Mouse (Mus musculus) heart, adult 10 weeks (tissue): Measurements from ENCODE around the gene Arhgdib. TPM values are rescaled to one million over a fixed set of nuclear protein-coding genes. Genes with fewer than 3 reads are reported as not detected.

Experiments used
- polyA plus RNA-seq: library from polyadenylated mRNA; stranded (reverse); fragments of 350-450 nt; fragmentation: Illumina TruSeq; extraction: RNeasy Lipid Tissue Mini Kit (QIAGEN cat#74804); gene quantifications from one replicate; pipeline ENCODE4 v1.2.3, GENCODE M21; 2014; ENCODE audit warnings: low read depth, low replicate concordance

Arhgdib gene
- polyA plus RNA-seq = 37.2 TPM

DNA sequence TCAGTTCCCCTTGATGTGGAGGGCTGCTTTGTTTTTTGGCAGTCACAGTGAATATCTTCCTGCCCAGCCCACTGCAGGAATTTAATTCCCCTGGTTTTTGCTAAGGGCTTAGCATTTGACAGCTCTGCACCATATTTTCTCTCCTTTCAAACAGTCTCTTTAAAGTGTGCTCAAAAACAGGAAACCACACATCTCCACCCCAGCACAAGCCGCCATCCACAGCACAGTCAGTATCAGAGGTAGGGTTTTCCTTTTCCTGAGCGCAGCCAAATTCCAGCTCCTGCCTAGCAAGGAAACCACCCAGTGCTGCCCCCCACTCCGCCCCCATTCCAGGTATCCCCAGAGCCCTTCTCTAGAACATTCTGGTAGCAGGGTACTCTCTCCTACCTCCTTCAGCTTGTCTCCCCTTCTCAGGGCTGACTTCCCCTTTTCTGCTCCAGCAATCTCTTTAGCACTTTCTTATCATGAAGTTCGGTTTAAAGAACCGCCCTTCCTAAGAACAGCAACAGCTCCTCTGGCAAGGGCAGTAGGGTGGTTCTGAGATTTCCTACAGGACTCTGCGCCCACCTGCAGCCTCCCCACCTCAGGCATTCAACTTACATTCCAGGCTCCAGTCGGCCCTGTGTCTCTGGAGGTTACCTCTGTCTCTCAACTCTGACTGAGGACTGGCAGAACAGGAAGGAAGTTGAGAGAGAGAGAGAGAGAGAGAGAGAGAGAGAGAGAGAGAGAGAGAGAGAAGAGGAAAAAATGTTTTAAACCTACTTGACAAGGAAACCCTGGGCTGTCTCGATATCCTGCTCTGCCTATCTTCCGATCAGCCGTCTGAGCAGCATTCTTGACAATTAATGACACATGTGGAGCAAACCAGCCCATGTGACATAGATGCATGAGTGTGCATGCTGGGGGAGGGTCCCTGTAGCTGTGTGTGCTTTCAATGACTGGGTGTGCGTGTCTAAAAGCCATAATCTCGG lies at the start of gene Arhgdib:
Arhgdib (minus strand) TSS at position 849 of the 971 bp plus-strand sequence.

DNA sequence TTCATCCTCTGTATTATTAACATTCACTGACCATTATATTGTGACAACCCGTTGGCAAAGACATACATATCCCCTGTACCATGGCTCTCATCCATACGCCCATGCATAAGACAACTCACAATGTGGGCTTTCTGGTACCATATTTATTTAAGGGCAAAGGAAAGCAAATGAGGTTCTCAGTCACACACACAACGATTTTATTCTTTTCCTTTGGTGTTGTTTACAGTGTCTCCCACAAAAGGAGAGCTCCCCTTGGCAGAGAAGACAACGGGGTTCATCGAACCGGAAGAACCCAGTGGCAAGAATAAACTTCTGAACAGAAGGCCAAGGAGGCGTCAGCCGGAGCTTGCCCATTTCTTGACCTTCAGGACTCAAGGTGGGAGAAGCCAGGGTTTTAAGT lies 18.2 kb downstream of the Arhgdib start, which contains the start of gene Pde6h:
Pde6h (plus strand) TSS at position 301 of the 400 bp plus-strand sequence.

DNA sequence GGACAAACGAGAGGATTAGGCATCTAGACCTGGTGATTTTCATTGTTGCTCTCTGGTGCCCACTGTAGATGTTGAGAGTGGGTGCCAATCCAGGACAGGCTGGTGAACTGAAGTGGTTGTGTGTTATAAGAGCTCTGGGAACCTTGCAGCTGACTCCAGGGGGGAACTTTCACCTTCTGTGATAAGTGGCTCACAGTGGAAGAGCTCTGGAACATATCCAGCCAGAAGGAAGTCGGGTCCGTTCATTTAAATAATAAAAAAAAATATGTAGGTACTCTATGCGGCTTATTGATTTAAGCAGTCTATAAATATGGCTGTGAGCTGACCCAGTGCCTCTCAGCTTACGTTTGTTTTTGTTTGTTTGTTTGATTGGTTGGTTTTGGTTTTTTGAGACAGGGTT lies 19.6 kb downstream of the Arhgdib start, which contains the start of gene Erp27:
Erp27 (minus strand) TSS at position 101 of the 400 bp plus-strand sequence.

DNA sequence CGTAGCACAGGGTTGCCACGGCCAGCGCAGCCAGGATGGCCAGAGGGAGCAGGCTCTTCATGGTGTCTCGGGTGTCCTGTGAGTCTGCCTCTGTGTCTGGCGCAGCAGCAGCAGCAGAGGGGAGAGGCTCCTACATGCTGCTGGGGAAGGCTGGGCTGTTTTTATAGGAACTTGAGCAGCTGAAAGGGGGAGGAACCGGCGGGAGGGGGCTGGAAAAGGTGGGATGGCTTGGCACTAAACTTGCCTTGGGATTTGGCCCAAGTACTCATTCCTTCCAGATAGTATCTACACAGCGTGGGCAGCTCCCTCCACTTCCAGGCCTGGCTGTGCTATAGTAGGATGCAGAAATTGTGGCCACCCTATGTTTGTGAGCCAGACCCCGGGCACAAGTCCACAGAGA lies 66.0 kb downstream of the Arhgdib start, which contains the start of gene Mgp:
Mgp (minus strand) TSS at position 154 of the 400 bp plus-strand sequence.

Other genes with a start within 250 kb of the Arhgdib start
- gene Gucy2c, start 160.1 kb downstream of the Arhgdib start, polyA plus RNA-seq = not detected
- not detected for gene Hist4h4, start 137.5 kb downstream of the Arhgdib start, polyA plus RNA-seq
- gene H2afj, start 133.7 kb downstream of the Arhgdib start, polyA plus RNA-seq = 15.6 TPM
- gene BC049715, start 114.3 kb downstream of the Arhgdib start, polyA plus RNA-seq = not detected
- 46.2 TPM for gene Wbp11, start 113.7 kb downstream of the Arhgdib start, polyA plus RNA-seq
- not detected for gene Smco3, start 106.4 kb downstream of the Arhgdib start, polyA plus RNA-seq
- 21.8 TPM for gene Art4, start 84.2 kb downstream of the Arhgdib start, polyA plus RNA-seq
- gene Mgp, start 66.1 kb downstream of the Arhgdib start, polyA plus RNA-seq = 884 TPM
- gene Erp27, start 19.7 kb downstream of the Arhgdib start, polyA plus RNA-seq = 0.55 TPM
- gene Pde6h, start 18.1 kb downstream of the Arhgdib start, polyA plus RNA-seq = not detected
- gene Rerg, start 228.6 kb upstream of the Arhgdib start, polyA plus RNA-seq = 2.4 TPM